ENCODE assay signal across 16 mouse cellular contexts in genomic region chr5:60145609-60146008, GRCm38 (mm10).
"Had no signal": no experiment of that assay in that cellular context is flagged by ENCODE, and none has a peak within 500 bp of the region (broad histone marks: within the 10 kb centered on the region; RNA-seq: fewer than 3 reads in every experiment).

No protein-coding gene starts in this region.

- DNase-seq: kidney, adult 11 months; kidney, adult 8-10 months; kidney, postnatal 10 days; kidney, postnatal 36 days; layer of hippocampus, postnatal 36 days; liver, embryonic 13.5 days; lung, adult 2 months; lung, postnatal 14 days; lung, postnatal 4 days; right cerebral cortex, postnatal 25 days; spleen, adult 18-20 months; thymus, postnatal 25 days had no signal

- H3K27ac ChIP-seq: kidney, embryonic 15.5 days; left cerebral cortex, adult 2 months; liver, embryonic 13.5 days; stomach, embryonic 15.5 days had no signal

- H3K36me3 ChIP-seq: kidney, embryonic 15.5 days; liver, embryonic 13.5 days; stomach, embryonic 15.5 days had no signal

- H3K9ac ChIP-seq: kidney, embryonic 15.5 days; liver, embryonic 13.5 days; stomach, embryonic 15.5 days had no signal

- H3K9me3 ChIP-seq: kidney, embryonic 15.5 days; liver, embryonic 13.5 days; stomach, embryonic 15.5 days had no signal

- H3K4me2 ChIP-seq: kidney, embryonic 15.5 days; liver, embryonic 13.5 days; stomach, embryonic 15.5 days had no signal

- ATAC-seq: midbrain, embryonic 16.5 days had no signal

- H3K4me3 ChIP-seq: kidney, embryonic 15.5 days; left cerebral cortex, adult 2 months; liver, embryonic 13.5 days; stomach, embryonic 15.5 days had no signal

- H3K27me3 ChIP-seq: kidney, embryonic 15.5 days; liver, embryonic 13.5 days; stomach, embryonic 15.5 days had no signal

- H3K4me1 ChIP-seq: kidney, embryonic 15.5 days; liver, embryonic 13.5 days; stomach, embryonic 15.5 days had no signal
